12 mouse cellular contexts compared by ENCODE assay signal in genomic region chr12:84569976-84570693, GRCm38 (mm10). TPM values are rescaled to one million over a fixed set of nuclear protein-coding genes. Genes with fewer than 3 reads are reported as not detected.
DNase-seq lines count a peak whose midpoint lies in the region; ATAC-seq and TF ChIP-seq lines count a peak whose summit lies in the region.
"Had no signal": no experiment of that assay in that cellular context is flagged by ENCODE, and none has a peak within 500 bp of the region (broad histone marks: within the 10 kb centered on the region; RNA-seq: fewer than 3 reads in every experiment).

No protein-coding gene starts in this region.

- H3K4me3 ChIP-seq in lung, embryonic 16.5 days (ENCODE audit: low read length) = no peak overlapping the region
- H3K4me3 ChIP-seq in lung, postnatal 0 days (ENCODE audit: low read depth, low read length) = no peak overlapping the region
- peak overlapping the region; percentile 16 for H3K4me3 ChIP-seq in limb, embryonic 14.5 days (replicated peaks; ENCODE audit: low read length)
- H3K4me3 ChIP-seq: heart, adult 2 months; left cerebral cortex, adult 2 months had no signal

- no peak overlapping the region for H3K9ac ChIP-seq in lung, embryonic 16.5 days (ENCODE audit: low read length)
- H3K9ac ChIP-seq in lung, postnatal 0 days (replicated peaks; ENCODE audit: low read depth) = no peak overlapping the region
- no peak overlapping the region for H3K9ac ChIP-seq in limb, embryonic 14.5 days (ENCODE audit: low read depth, low read length, severe bottlenecking)

- no peak for TF ChIP-seq CTCF in lung, postnatal 0 days (IDR thresholded peaks at IDR 0.05)

- H3K36me3 ChIP-seq in lung, embryonic 16.5 days (ENCODE audit: control insufficient read depth, insufficient read depth, low read length) = no peaks in the 10 kb centered on the region
- no peaks in the 10 kb centered on the region for H3K36me3 ChIP-seq in lung, postnatal 0 days (ENCODE audit: insufficient read depth, low read length)
- no peaks in the 10 kb centered on the region for H3K36me3 ChIP-seq in limb, embryonic 14.5 days (ENCODE audit: control insufficient read depth, insufficient read depth, low read length)

- 2% methylated on average over 40 of the region's 40 CpGs for WGBS in lung, embryonic 16.5 days
- WGBS in lung, postnatal 0 days = 3% methylated on average over 39 of the region's 40 CpGs
- 2% methylated on average over 40 of the region's 40 CpGs for WGBS in limb, embryonic 14.5 days

- no peak for TF ChIP-seq EP300 in lung, postnatal 0 days (IDR thresholded peaks at IDR 0.05)

- no peak for TF ChIP-seq POLR2A in limb, embryonic 14.5 days (IDR thresholded peaks at IDR 0.05; ENCODE audit: borderline replicate concordance, extremely low read depth, insufficient read depth, insufficient read length)

- no peak overlapping the region for H3K4me2 ChIP-seq in lung, embryonic 16.5 days (ENCODE audit: low read depth, low read length)
- no peak overlapping the region for H3K4me2 ChIP-seq in lung, postnatal 0 days (replicated peaks; ENCODE audit: low read depth, low read length)
- 0 out of 2 replicates have a peak overlapping the region, but pooled peaks have one; percentile 3 for H3K4me2 ChIP-seq in limb, embryonic 14.5 days (replicated peaks; ENCODE audit: low read depth, low read length, severe bottlenecking)

- no peaks in the 10 kb centered on the region for H3K9me3 ChIP-seq in lung, embryonic 16.5 days (ENCODE audit: control insufficient read depth, low read length)
- H3K9me3 ChIP-seq in lung, postnatal 0 days (ENCODE audit: low read length) = no peaks in the 10 kb centered on the region
- H3K9me3 ChIP-seq in limb, embryonic 14.5 days (ENCODE audit: control insufficient read depth, low read length) = no peaks in the 10 kb centered on the region

- H3K27me3 ChIP-seq in lung, embryonic 16.5 days (ENCODE audit: control insufficient read depth, insufficient read depth, low read depth, low read length) = peaks cover 65% of the 10 kb centered on the region
- H3K27me3 ChIP-seq in lung, postnatal 0 days (replicated peaks; ENCODE audit: insufficient read depth, low read length) = peaks cover 52% of the 10 kb centered on the region
- peaks cover 69% of the 10 kb centered on the region for H3K27me3 ChIP-seq in limb, embryonic 14.5 days (ENCODE audit: control insufficient read depth, insufficient read depth, low read length)

- 0 out of 2 replicates have a peak, but pooled peaks cover 5% of the 10 kb centered on the region for H3K4me1 ChIP-seq in lung, embryonic 16.5 days (replicated peaks; ENCODE audit: control insufficient read depth, insufficient read depth, low read length)
- H3K4me1 ChIP-seq in lung, postnatal 0 days (ENCODE audit: insufficient read depth, low read depth, low read length) = no peaks in the 10 kb centered on the region
- H3K4me1 ChIP-seq in limb, embryonic 14.5 days (ENCODE audit: control insufficient read depth, insufficient read depth, low read length) = peaks cover 12% of the 10 kb centered on the region

- no peak overlapping the region for H3K27ac ChIP-seq in lung, embryonic 16.5 days (ENCODE audit: low read length)
- H3K27ac ChIP-seq in lung, postnatal 0 days (ENCODE audit: low read length) = no peak overlapping the region
- H3K27ac ChIP-seq in limb, embryonic 14.5 days (replicated peaks; ENCODE audit: low read depth, low read length) = no peak overlapping the region
- H3K27ac ChIP-seq: heart, adult 2 months; left cerebral cortex, adult 2 months had no signal

- 0 out of 2 replicates have a peak, but pooled peaks have one; percentile 15 for ATAC-seq in lung, embryonic 16.5 days (ENCODE audit: low read depth)
- ATAC-seq in lung, postnatal 0 days = no peak
- ATAC-seq in limb, embryonic 14.5 days (ENCODE audit: low FRiP score, low read depth) = no peak
- no peak for ATAC-seq in cerebellum, adult (ENCODE audit: insufficient number of reproducible peaks, low FRiP score, low TSS enrichment)

- peak; percentile 16 for DNase-seq in adrenal gland, postnatal 14 days
- DNase-seq in adrenal gland, adult 8-10 months = no peak
- no peak for DNase-seq in lung, postnatal 0 days (ENCODE audit: low spot score)
- DNase-seq in limb, embryonic 14.5 days (ENCODE audit: low spot score) = no peak
- DNase-seq in spleen, postnatal 10 days (ENCODE audit: low spot score in 2 of 2) = no peak
- no peak for DNase-seq in frontal cortex, postnatal 10 days (ENCODE audit: low spot score in 2 of 2)
- DNase-seq: cerebellum, adult 2 months; heart, adult 2 months had no signal

RNA-seq across cellular contexts. Expression of gene Vsx2, which starts 0.6 kb away (rescaled TPM):
- not detected in 2 replicates for total RNA-seq in adrenal gland, postnatal 14 days (2021)
- under 1 TPM in 1 of 4 experiments, not detected in 3; 0.08 TPM for total RNA-seq in adrenal gland, adult 8-10 months (2022)
- polyA plus RNA-seq in lung, embryonic 16.5 days (2015; fragmentation: Nextera tagmentation; extraction: Ambion mirVana) = not detected in 2 replicates
- not detected in 2 replicates for polyA plus RNA-seq in lung, postnatal 0 days (2015; fragmentation: Nextera tagmentation; extraction: Ambion mirVana)
- 0.47 and 0.65 TPM in 2 replicates for polyA plus RNA-seq in limb, embryonic 14.5 days (2012; rRNA removed)
- polyA plus RNA-seq in limb, embryonic 14.5 days (2014; fragmentation: Nextera tagmentation; extraction: Ambion mirVana) = 0.22 and 0.29 TPM in 2 replicates
- total RNA-seq: heart, adult 2 months; megakaryocyte progenitor cell, adult 5-6 weeks had no signal
- polyA plus RNA-seq: heart, adult 2 months had no signal

RNA-seq across cellular contexts. Expression of gene Abcd4, which starts 47.1 kb away (rescaled TPM):
- total RNA-seq in adrenal gland, postnatal 14 days (2021) = 10.7 and 13.2 TPM in 2 replicates
- 10 to 100 TPM; 10.9 to 16.3 (median 13.8) TPM for total RNA-seq in adrenal gland, adult 8-10 months (2022)
- 14.5 and 14.8 TPM in 2 replicates for polyA plus RNA-seq in lung, embryonic 16.5 days (2015; fragmentation: Nextera tagmentation; extraction: Ambion mirVana)
- polyA plus RNA-seq in lung, postnatal 0 days (2015; fragmentation: Nextera tagmentation; extraction: Ambion mirVana) = 9.2 and 10.5 TPM in 2 replicates
- 32.3 and 37.9 TPM in 2 replicates for polyA plus RNA-seq in limb, embryonic 14.5 days (2012; rRNA removed)
- 11.5 and 12.5 TPM in 2 replicates for polyA plus RNA-seq in limb, embryonic 14.5 days (2014; fragmentation: Nextera tagmentation; extraction: Ambion mirVana)
